Mouse (Mus musculus) layer of hippocampus, postnatal 14 days (tissue): ENCODE results near the gene Fry. TPM values are rescaled to one million over a fixed set of nuclear protein-coding genes. Genes with fewer than 3 reads are reported as not detected.
"Not testable (repeated sequence)": the region's sequence is repeated elsewhere in the genome, so short reads cannot be mapped to it uniquely, and the experiment has no call there.

Source experiments
- DNase-seq, 2 experiments: peaks; one replicate each; pipeline ENCODE4 v3.0.0; 2021 to 2022; ENCODE audit warnings: low spot score in 2 of 2, mixed read lengths in 1 of 2
- total RNA-seq, 2 experiments: library from RNA; stranded (reverse); gene quantifications; 2 replicates each; pipeline ENCODE4 v1.2.3; 2021

Fry gene
- total RNA-seq, 2 experiments from 2014 or later: 228 to 239 TPM

DNA sequence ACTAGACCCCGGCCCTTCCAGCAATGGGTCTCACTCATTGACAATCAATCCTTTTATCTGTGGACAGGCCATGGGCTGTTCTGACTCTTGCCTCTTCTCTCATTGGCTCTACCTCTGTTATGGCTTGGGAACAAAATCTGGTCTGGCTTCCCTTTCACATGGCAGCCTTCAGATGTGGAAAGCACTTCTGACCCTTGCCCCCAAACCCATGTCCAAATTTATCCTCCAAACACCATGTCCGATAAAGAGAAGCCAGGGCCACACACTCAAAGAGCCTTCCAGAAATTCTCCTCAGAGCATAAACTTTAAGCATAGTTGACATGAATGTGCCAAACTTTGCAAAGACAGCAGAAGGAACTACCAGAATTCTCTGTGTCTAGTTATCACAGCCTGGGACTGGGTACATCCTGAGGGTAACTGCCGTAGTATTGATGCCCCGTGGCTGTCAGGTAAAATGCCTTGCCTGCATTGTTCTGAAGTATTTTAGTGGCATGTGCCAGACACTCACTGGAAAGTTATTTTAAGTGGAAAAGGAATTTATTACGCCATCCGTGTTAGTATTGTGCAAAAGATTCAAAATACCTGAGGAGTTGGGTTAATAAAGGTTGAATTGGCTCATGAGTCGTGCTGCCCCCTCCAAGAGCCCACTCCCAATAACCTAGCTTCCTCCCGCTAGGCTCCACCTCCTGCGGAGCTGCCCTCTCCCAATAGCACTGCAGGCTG, 333.0 kb downstream of the Fry start:
- DNase-seq: no peak

DNA sequence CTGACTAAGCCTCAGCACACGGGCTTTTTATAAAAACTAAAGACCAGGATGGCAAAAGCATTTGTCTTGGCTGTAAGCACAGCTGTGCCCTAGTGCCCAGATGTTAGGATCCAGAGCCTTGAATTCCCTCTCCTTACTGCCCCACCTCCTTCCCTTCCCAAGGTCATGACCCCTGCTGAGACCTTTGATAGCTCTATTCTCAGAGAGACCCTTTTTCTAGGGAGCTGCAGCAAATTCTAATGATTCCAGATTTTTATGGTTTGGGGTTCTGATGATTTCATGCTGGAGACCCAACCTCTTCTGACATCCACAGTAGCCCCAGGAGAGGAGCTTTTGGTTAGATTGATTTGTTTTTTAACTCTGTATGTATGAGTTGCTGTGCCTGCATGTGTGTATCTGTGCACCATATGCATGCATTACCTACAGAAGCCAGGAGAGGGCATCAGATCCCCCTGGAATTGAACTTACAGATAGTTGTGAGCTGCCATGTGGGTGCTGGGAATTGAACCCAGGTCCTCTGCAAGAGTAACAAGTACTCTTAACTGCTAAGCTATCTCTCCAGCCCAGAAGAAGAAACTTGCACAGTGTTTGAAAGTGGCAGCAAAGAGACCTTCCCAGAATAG, 333.7 kb downstream of the Fry start:
- no peak for DNase-seq

- DNase-seq: no peak
Measured at GRCm38 (mm10) chr5:150452671-150453070, 334.2 kb downstream of the Fry start.

GRCm38 (mm10) chr5:150453490-150453889, 335.0 kb downstream of the Fry start:
- DNase-seq: no peak

- no peak for DNase-seq
Measured at GRCm38 (mm10) chr5:150457165-150457903, 338.9 kb downstream of the Fry start.

DNA sequence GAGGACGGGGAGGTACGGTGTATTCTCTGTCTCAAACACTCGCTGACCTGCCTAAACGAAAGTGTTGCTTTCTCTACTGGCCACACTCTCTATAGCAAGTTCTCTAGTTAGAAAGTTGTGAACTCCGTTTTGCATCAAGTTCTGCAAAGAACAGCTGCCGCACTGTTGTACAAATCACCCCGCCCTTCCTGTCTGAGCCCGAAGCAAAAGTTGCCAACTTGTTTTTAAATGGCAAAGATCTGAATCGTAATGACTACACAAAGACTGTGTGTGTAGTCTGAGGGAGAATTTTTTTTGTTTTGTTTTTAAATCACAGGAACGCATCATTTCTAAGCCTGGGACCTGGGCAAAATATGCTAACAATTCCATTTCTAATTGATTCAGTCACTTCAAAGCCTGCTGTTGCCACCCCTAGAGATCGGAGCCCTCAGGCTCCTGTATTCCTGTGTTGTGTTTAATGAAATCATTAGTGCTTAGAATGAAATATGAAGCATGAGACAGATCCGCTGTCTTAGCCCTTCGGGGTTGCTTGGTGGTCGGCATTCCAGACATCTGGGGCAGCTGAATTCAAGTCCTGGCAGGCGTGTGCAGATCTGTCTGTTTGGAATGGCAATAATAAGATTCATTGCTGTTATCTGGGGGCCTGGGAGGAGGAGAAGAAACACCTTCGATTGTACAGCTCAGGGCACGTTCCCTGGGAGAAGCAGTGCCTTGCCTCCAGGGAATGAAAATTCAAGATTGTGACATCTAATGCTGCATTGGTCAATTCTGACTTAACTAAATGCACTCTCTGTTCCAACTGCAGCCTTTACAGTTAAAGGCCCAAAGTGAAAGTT, 339.7 kb downstream of the Fry start:
- no peak for DNase-seq

DNA sequence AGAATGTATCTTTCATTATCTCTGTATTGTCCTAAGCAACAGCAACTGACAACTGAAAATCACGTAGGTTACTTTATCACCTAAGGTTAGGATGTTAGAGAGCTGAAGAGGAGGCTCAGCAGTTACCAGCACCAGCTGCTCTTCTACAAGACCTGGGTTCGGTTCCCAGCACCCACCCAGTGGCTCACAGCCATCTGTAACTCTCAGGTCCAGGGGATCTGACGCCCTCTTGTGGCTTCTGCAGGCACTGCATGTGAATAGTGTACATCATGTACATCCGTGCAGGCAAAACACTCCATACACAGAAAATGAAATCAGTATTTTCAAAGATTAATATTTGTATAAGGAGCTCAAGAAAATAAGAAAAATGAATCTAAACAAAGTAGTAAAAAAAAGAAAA, 341.4 kb downstream of the Fry start:
- no peak for DNase-seq

GRCm38 (mm10) chr5:150464721-150465120, 346.3 kb downstream of the Fry start:
- no peak for DNase-seq

DNA sequence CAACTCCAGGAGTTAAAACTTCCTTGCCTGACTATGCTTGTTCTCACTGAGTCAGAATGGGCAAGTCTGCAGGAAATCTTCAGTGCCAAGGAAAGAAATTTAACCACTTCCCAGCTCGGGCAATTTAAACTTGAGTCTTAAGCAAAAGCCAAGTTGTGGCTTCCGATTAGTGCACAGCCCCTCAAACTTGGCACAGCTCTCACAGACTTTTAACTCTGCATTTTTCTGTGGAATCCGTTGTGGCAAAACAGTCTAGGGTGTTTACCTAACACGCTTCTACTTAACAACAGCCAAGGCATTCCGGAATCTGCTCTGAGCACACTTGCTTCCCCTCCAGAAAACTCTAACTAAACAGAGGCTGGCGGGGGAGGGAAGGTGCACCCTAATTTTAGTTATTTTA, 346.8 kb downstream of the Fry start:
- DNase-seq: no peak

GRCm38 (mm10) chr5:150466132-150466531, 347.7 kb downstream of the Fry start:
- DNase-seq: peak; percentile 26 to 36

DNA sequence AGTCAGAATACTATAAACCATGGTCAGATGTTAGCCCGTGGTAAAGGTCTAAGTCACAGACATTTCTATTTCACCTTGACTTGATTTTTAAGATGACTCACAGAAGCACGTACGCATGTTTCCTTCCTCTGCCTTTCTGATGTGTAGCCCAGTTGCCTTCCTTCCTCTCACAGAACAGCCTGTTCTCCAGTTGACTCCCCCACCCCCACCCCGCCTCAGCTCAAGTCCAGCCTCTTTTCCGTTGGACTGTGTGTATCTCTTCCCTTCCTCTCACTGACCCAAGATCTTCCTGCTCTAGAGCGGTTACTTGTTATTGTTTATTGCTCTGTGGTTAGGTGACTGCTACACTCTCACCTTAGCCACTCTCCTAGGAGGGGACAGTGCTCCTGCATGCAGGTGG, 350.0 kb downstream of the Fry start:
- no peak for DNase-seq

DNA sequence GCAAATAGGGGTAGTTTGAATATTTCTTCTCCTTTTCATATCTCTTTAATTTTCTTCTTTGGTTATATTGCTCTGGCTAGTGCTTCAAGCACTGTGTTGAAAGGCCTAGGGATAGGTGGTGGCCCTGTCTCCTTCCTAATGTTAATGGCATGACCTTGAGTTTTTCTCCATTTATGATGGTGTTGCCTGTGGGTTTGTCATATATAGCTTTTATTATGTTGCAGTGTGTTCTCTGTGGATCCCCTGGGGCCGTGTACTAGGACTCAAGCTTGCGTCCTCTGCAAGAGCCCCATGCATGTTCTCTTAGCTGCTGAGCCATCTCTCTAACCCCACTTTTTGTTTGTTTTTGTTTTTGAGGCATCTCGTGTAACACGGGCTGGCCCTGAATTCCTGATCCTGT, 358.9 kb downstream of the Fry start:
- no peak for DNase-seq

DNA sequence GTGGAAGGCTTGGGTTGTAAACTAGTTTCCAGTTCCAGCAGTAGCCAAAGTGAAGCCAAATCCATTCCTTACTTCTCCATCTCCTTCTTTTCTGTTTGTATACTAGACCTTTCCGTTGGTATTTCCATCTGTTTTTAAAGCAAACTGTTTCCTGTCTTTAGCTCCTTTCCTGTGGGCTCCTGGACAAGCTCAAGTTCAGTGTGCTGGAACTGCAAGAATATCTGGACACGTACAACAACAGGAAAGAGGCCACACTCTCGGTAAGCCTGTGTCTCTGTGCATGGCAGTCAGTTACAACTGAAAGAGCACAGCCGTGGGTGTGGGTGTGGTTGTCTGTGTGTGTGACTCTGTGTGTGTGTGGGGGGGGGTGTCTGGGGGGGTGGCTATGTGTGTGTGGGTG, 360.2 kb downstream of the Fry start:
- DNase-seq: no peak

- DNase-seq: no peak
Measured at GRCm38 (mm10) chr5:150485198-150485597, 366.8 kb downstream of the Fry start.

- DNase-seq: no peak
Measured at GRCm38 (mm10) chr5:150490285-150490684, 371.8 kb downstream of the Fry start.

DNA sequence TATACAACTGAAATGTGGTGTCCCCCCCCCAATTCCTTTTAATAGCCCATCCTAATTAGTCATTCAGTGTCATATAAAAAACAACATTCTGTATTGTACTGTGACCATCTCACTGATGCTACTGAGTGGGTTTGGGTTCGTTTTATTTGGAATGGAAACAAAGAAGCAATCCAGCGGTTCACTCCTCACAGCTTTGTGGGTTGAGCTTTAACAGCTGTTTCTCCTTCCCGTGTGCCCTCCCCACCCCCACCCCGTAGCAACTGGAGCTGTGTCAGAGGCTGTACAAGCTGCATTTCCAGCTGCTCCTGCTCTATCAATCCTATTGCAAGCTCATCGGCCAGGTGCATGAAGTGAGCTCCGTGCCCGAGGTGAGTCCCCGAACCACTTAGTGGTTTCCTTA, 372.4 kb downstream of the Fry start:
- no peak for DNase-seq

- DNase-seq: not testable (repeated sequence)
Measured at GRCm38 (mm10) chr5:150491573-150492173, 373.2 kb downstream of the Fry start.

DNA sequence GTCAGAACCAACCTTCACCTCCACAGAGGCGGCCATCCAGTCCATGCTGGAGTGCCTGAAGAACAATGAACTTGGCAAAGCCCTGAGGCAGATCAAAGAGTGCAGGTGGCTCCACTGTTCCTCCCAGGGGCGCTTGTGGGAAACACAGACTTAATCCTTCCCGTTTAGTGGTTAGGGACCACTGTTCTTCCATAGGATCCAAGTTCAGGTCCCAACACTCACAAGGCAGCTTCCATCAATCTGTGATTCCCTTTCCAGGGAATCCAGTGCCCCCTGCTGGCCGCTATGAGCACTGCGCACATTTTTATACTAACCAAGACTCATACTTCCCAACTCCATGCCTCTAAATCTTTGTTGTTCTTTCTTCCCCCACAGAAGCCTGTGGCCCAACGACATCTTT, 377.3 kb downstream of the Fry start:
- DNase-seq: no peak

GRCm38 (mm10) chr5:150510451-150511225, 392.2 kb downstream of the Fry start:
- DNase-seq: no peak

DNA sequence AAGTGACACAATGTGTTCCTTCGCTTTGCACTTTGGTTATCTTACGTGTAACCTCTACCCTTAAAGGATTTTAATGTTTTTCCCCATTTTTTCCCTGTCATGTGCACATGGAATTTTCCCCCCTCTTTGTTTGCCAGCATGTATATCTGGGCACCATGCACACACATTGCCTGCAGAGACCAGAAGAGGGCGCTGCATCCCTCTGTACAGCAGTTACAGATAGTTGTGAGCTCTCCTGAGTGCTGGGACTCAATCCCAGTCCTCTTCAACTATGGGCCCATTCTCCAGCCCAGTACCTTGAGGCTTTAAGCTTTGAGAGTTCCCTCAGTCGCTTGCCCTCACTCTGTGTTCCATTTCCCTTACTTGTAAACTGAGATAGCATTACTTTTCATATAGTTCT, 394.8 kb downstream of the Fry start:
- DNase-seq: no peak
